Mouse (Mus musculus): ENCODE measurements around the gene Zfyve27. TPM values are rescaled to one million over a fixed set of nuclear protein-coding genes. Genes with fewer than 3 reads are reported as not detected.

Zfyve27 gene
- polyA plus RNA-seq, 1 experiment from 2014 or later = 35.1 TPM

GRCm38 (mm10) chr19:42128052-42128740 is 35.6 kb upstream of the Zfyve27 start:
- Histone ChIP-seq H3K9ac (peak overlapping the region; percentile 68), H3K4me1 (replicated peaks; ENCODE audit: control insufficient read depth, insufficient read depth, low read length) (0 out of 2 replicates have a peak, but pooled peaks cover 7% of the 10 kb centered on the region), H3K27ac (peak overlapping the region; percentile 28; the same call in 1 of the 2 replicates), H3K36me3 (replicated peaks; ENCODE audit: control insufficient read depth, insufficient read depth) (peaks cover 17% of the 10 kb centered on the region), H3K9me3 (ENCODE audit: control insufficient read depth, low read length) (no peaks in the 10 kb centered on the region), H3K4me2 (replicated peaks) (peak overlapping the region; percentile 90), H3K4me3 (replicated peaks; ENCODE audit: low read length) (peak overlapping the region; percentile 47), H3K27me3 (ENCODE audit: control insufficient read depth, insufficient read depth, low read length) (no peaks in the 10 kb centered on the region)
- DNase-seq (ENCODE audit: low spot score) = no peak
- WGBS = 5% methylated on average over 23 of the region's 23 CpGs
- ATAC-seq (ENCODE audit: low FRiP score) = peak; percentile 2; the same call in 1 of the 2 replicates

- peak within 1 kb of the TSS; percentile 90 for H3K4me2 ChIP-seq (replicated peaks)
- WGBS = under 1% methylated on average over 54 of the region's 54 CpGs
- H3K36me3 ChIP-seq (replicated peaks; ENCODE audit: control insufficient read depth, insufficient read depth) = peaks cover 9% of the 10 kb centered on the region
- peak within 1 kb of the TSS; percentile 47 for H3K4me3 ChIP-seq (replicated peaks; ENCODE audit: low read length)
- peak within 1 kb of the TSS; percentile 68 for H3K9ac ChIP-seq
- H3K4me1 ChIP-seq (replicated peaks; ENCODE audit: control insufficient read depth, insufficient read depth, low read length) = 0 out of 2 replicates have a peak, but pooled peaks cover 7% of the 10 kb centered on the region
- peak; percentile 97 for ATAC-seq (ENCODE audit: low FRiP score)
- no peaks in the 10 kb centered on the region for H3K27me3 ChIP-seq (ENCODE audit: control insufficient read depth, insufficient read depth, low read length)
- H3K9me3 ChIP-seq (ENCODE audit: control insufficient read depth, low read length) = no peaks in the 10 kb centered on the region
- peak; percentile 92 for DNase-seq (ENCODE audit: low spot score)
- peak within 1 kb of the TSS; percentile 28; the same call in 1 of the 2 replicates for H3K27ac ChIP-seq
These were observed 34.8 kb upstream of the Zfyve27 start, which contains the start of gene Avpi1 for GRCm38 (mm10) chr19:42128787-42129508. Gene Avpi1, minus strand, starts transcription at chr19:42129059.

- ATAC-seq (ENCODE audit: low FRiP score) (no peak), DNase-seq (ENCODE audit: low spot score) (no peak)
- Histone ChIP-seq H3K4me2 (replicated peaks) (peak overlapping the region; percentile 90), H3K9me3 (ENCODE audit: control insufficient read depth, low read length) (no peaks in the 10 kb centered on the region), H3K36me3 (replicated peaks; ENCODE audit: control insufficient read depth, insufficient read depth) (peaks cover 2% of the 10 kb centered on the region; the same call in 1 of the 2 replicates), H3K27ac (0 out of 2 replicates have a peak overlapping the region, but pooled peaks have one; percentile 4), H3K27me3 (ENCODE audit: control insufficient read depth, insufficient read depth, low read length) (no peaks in the 10 kb centered on the region), H3K9ac (peak overlapping the region; percentile 49), H3K4me3 (replicated peaks; ENCODE audit: low read length) (peak overlapping the region; percentile 47), H3K4me1 (replicated peaks; ENCODE audit: control insufficient read depth, insufficient read depth, low read length) (0 out of 2 replicates have a peak, but pooled peaks cover 7% of the 10 kb centered on the region)
- 12% methylated on average over 14 of the region's 14 CpGs for WGBS
These were observed 34.0 kb upstream of the Zfyve27 start for GRCm38 (mm10) chr19:42129509-42130293.

- no peak for DNase-seq (ENCODE audit: low spot score)
- 49% methylated on average over 3 of the region's 3 CpGs for WGBS
These were observed 33.5 kb upstream of the Zfyve27 start for GRCm38 (mm10) chr19:42130294-42130606.

GRCm38 (mm10) chr19:42131101-42131500 is 32.6 kb upstream of the Zfyve27 start:
- Histone ChIP-seq H3K4me3 (replicated peaks; ENCODE audit: low read length) (no peak overlapping the region), H3K27ac (no peak overlapping the region), H3K36me3 (replicated peaks; ENCODE audit: control insufficient read depth, insufficient read depth) (no peaks in the 10 kb centered on the region), H3K9ac (no peak overlapping the region), H3K27me3 (ENCODE audit: control insufficient read depth, insufficient read depth, low read length) (no peaks in the 10 kb centered on the region), H3K4me1 (replicated peaks; ENCODE audit: control insufficient read depth, insufficient read depth, low read length) (0 out of 2 replicates have a peak, but pooled peaks cover 7% of the 10 kb centered on the region), H3K9me3 (ENCODE audit: control insufficient read depth, low read length) (no peaks in the 10 kb centered on the region), H3K4me2 (replicated peaks) (no peak overlapping the region)
- 68% methylated on average over 5 of the region's 5 CpGs for WGBS
- no peak for ATAC-seq (ENCODE audit: low FRiP score)
- no peak for DNase-seq (ENCODE audit: low spot score)

More at GRCm38 (mm10) chr19:42130294-42130606, 33.5 kb upstream of the Zfyve27 start:
- Histone ChIP-seq H3K4me1 (replicated peaks; ENCODE audit: control insufficient read depth, insufficient read depth, low read length) (0 out of 2 replicates have a peak, but pooled peaks cover 7% of the 10 kb centered on the region), H3K27ac (no peak overlapping the region), H3K36me3 (replicated peaks; ENCODE audit: control insufficient read depth, insufficient read depth) (no peaks in the 10 kb centered on the region), H3K4me3 (replicated peaks; ENCODE audit: low read length) (no peak overlapping the region), H3K9ac (no peak overlapping the region), H3K9me3 (ENCODE audit: control insufficient read depth, low read length) (no peaks in the 10 kb centered on the region), H3K27me3 (ENCODE audit: control insufficient read depth, insufficient read depth, low read length) (no peaks in the 10 kb centered on the region), H3K4me2 (replicated peaks) (no peak overlapping the region)
- ATAC-seq (ENCODE audit: low FRiP score) = no peak

GRCm38 (mm10) chr19:42135070-42135469 is 28.7 kb upstream of the Zfyve27 start:
- Histone ChIP-seq H3K4me2 (replicated peaks) (no peak overlapping the region), H3K9me3 (ENCODE audit: control insufficient read depth, low read length) (no peaks in the 10 kb centered on the region), H3K27ac (no peak overlapping the region), H3K36me3 (replicated peaks; ENCODE audit: control insufficient read depth, insufficient read depth) (no peaks in the 10 kb centered on the region), H3K27me3 (ENCODE audit: control insufficient read depth, insufficient read depth, low read length) (no peaks in the 10 kb centered on the region), H3K4me1 (replicated peaks; ENCODE audit: control insufficient read depth, insufficient read depth, low read length) (no peaks in the 10 kb centered on the region), H3K9ac (no peak overlapping the region), H3K4me3 (replicated peaks; ENCODE audit: low read length) (no peak overlapping the region)
- ATAC-seq (ENCODE audit: low FRiP score) = no peak
- no peak for DNase-seq (ENCODE audit: low spot score)

GRCm38 (mm10) chr19:42136126-42136525 is 27.6 kb upstream of the Zfyve27 start:
- H3K27ac ChIP-seq = no peak overlapping the region
- H3K4me2 ChIP-seq (replicated peaks) = no peak overlapping the region
- 27% methylated on average over 5 of the region's 5 CpGs for WGBS
- no peaks in the 10 kb centered on the region for H3K27me3 ChIP-seq (ENCODE audit: control insufficient read depth, insufficient read depth, low read length)
- H3K9me3 ChIP-seq (ENCODE audit: control insufficient read depth, low read length) = no peaks in the 10 kb centered on the region
- no peaks in the 10 kb centered on the region for H3K36me3 ChIP-seq (replicated peaks; ENCODE audit: control insufficient read depth, insufficient read depth)
- ATAC-seq (ENCODE audit: low FRiP score) (no peak), DNase-seq (ENCODE audit: low spot score) (no peak)
- no peak overlapping the region for H3K4me3 ChIP-seq (replicated peaks; ENCODE audit: low read length)
- H3K4me1 ChIP-seq (replicated peaks; ENCODE audit: control insufficient read depth, insufficient read depth, low read length) = no peaks in the 10 kb centered on the region
- no peak overlapping the region for H3K9ac ChIP-seq

GRCm38 (mm10) chr19:42137167-42137672 is 26.5 kb upstream of the Zfyve27 start:
- Histone ChIP-seq H3K36me3 (replicated peaks; ENCODE audit: control insufficient read depth, insufficient read depth) (no peaks in the 10 kb centered on the region), H3K4me3 (replicated peaks; ENCODE audit: low read length) (no peak overlapping the region), H3K9ac (no peak overlapping the region), H3K27me3 (ENCODE audit: control insufficient read depth, insufficient read depth, low read length) (no peaks in the 10 kb centered on the region), H3K4me1 (replicated peaks; ENCODE audit: control insufficient read depth, insufficient read depth, low read length) (no peaks in the 10 kb centered on the region), H3K9me3 (ENCODE audit: control insufficient read depth, low read length) (no peaks in the 10 kb centered on the region), H3K27ac (no peak overlapping the region), H3K4me2 (replicated peaks) (no peak overlapping the region)
- 94% methylated on average over 4 of the region's 4 CpGs for WGBS
- no peak for ATAC-seq (ENCODE audit: low FRiP score)
- no peak for DNase-seq (ENCODE audit: low spot score)

All from hindbrain, embryonic 14.5 days (tissue).